Mouse (Mus musculus) CD4-positive, CD25-positive, alpha-beta regulatory T cell, adult 4 months (primary cell): ENCODE data around the gene Rap1a. TPM values are rescaled to one million over a fixed set of nuclear protein-coding genes. Genes with fewer than 3 reads are reported as not detected.
"Not testable (repeated sequence)": the region's sequence is repeated elsewhere in the genome, so short reads cannot be mapped to it uniquely, and the experiment has no call there.

ENCODE experiments used
- ATAC-seq: one replicate; pipeline ENCODE4 v1.8.0; 2017
- polyA plus RNA-seq, 2 experiments: library from polyadenylated mRNA; unstranded; fragments of 100-300 nt; shearing (Covaris generic); gene quantifications; one replicate each; pipeline ENCODE4 v1.2.1; 2017

Rap1a gene
- polyA plus RNA-seq, 2 experiments from 2014 or later = 120 to 139 TPM

- ATAC-seq = no peak
Measured at GRCm38 (mm10) chr3:105714091-105714819, 86.9 kb downstream of the Rap1a start.

- ATAC-seq = no peak
Measured at GRCm38 (mm10) chr3:105712827-105713226, 88.3 kb downstream of the Rap1a start.

GRCm38 (mm10) chr3:105711741-105712140, 89.4 kb downstream of the Rap1a start:
- ATAC-seq = no peak

- no peak for ATAC-seq
Measured at GRCm38 (mm10) chr3:105710246-105710645, 90.9 kb downstream of the Rap1a start.

GRCm38 (mm10) chr3:105707590-105707989, 93.5 kb downstream of the Rap1a start:
- ATAC-seq = no peak

- ATAC-seq = no peak
Measured at GRCm38 (mm10) chr3:105706366-105707020, 94.6 kb downstream of the Rap1a start.

GRCm38 (mm10) chr3:105705561-105705960, 95.6 kb downstream of the Rap1a start:
- ATAC-seq = no peak

GRCm38 (mm10) chr3:105705061-105705549, 96.0 kb downstream of the Rap1a start:
- ATAC-seq = peak; percentile 36

- ATAC-seq = peak; percentile 84
Measured at GRCm38 (mm10) chr3:105704031-105705008, 96.8 kb downstream of the Rap1a start, which contains the start of gene Inka2. TSS of gene Inka2 (plus strand) at chr3:105704599.

GRCm38 (mm10) chr3:105703571-105703970, 97.6 kb downstream of the Rap1a start:
- ATAC-seq = no peak

GRCm38 (mm10) chr3:105701399-105701798, 99.7 kb downstream of the Rap1a start:
- no peak for ATAC-seq

GRCm38 (mm10) chr3:105700786-105701185, 100.3 kb downstream of the Rap1a start:
- not testable (repeated sequence) for ATAC-seq

- ATAC-seq = no peak
Measured at GRCm38 (mm10) chr3:105699241-105699933, 101.7 kb downstream of the Rap1a start.

GRCm38 (mm10) chr3:105698311-105698710, 102.8 kb downstream of the Rap1a start:
- no peak for ATAC-seq

GRCm38 (mm10) chr3:105697148-105697441, 104.0 kb downstream of the Rap1a start:
- ATAC-seq = no peak

- ATAC-seq = no peak
Measured at GRCm38 (mm10) chr3:105696387-105697147, 104.6 kb downstream of the Rap1a start.

- ATAC-seq = no peak
Measured at GRCm38 (mm10) chr3:105695476-105696386, 105.4 kb downstream of the Rap1a start.

- ATAC-seq = no peak
Measured at GRCm38 (mm10) chr3:105693327-105694080, 107.6 kb downstream of the Rap1a start.

GRCm38 (mm10) chr3:105688536-105688935, 112.6 kb downstream of the Rap1a start:
- no peak for ATAC-seq
